Mouse (Mus musculus) T-cell, adult 2 months (primary cell): ENCODE data around the gene Rap1b.

Experiments used
- DNase-seq: peaks from one replicate; pipeline ENCODE4 v3.0.0; 2022; ENCODE audit warnings: low spot score

Gene Rap1b

DNA sequence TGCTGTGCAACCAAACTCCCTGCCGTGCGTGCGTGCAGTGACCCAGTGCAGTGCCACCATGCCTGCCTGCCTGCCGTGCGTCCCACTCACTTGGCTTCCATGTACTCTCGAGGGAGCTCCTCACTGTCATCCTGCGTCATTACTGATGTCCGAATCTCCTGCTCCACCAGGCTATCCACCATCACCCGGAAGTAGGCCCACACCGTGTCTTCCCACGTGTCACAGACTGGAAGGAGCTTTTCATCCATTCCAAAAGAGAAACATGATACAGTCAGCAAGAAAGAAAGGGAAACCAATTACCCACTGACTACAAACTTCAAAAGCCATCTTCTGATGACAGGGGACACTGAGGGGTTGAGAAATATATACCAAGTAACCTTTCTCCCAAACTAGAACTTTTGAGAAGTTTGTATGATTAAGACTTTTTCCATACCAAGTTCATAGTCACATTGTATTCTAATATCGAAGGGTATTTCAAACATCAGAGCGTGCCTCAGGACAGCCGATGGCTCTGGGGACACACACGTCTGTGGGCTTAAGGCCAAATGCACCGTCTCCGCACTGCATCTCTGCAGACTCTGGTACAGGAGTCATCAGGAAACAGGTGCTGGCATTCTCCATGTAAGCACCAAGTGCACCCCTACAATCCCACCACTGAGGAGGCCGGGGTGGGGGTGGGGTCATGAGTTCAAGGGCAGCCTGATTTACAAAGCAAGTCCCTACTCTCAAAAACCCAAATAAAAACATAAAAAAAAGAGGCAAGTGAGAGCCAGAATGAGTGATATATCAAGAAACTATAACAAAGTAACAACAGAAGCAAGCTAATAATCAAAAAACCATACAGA is 75.3 kb downstream of the Rap1b start:
- no peak for DNase-seq

DNA sequence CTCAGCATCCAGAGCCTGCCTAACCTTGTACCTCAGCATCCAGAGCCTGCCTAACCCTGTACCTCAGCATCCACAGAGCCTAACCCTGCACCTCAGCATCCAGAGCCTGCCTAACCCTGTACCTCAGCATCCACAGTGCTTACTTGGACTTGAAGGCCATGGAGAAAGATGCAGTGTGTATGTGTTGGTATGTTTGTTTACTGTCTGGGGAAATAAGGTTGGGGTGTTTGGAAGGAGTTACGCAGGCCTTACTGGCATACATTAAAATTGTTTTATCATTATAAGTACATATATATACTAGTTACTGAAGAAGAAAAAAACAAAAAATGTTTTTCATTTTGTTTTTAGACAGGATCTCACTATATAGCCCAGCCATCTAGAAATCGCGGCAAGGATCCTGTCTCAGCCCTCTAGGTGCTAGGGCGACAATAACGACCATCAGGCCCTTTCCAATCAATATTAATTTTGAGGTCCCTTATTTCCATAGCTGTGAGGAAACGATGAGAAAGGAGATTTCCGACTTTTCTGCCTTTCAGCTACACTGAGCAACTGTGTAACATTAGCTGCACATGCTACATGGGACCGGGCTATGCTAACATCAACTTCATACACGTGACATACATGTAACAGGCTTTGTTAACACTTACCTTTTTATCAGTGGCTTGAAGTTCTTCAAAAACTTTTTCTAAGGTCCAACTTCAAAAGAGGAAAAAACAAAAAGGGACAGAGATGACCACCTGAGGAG is 76.1 kb downstream of the Rap1b start:
- DNase-seq = no peak

DNA sequence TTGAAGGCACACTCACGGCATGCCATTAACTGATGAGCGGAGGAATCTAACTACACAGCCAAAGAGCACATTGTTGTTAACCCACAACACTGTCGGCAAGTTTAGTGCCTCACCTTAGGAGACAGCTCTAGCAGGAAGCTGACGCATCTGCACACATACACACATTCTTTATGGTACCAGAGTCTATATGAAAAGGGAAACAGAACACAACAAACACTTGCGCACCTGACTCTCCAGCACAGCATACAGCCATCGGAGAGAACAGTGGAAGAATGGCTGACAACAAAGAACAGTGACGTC is 77.7 kb downstream of the Rap1b start:
- DNase-seq = no peak

DNA sequence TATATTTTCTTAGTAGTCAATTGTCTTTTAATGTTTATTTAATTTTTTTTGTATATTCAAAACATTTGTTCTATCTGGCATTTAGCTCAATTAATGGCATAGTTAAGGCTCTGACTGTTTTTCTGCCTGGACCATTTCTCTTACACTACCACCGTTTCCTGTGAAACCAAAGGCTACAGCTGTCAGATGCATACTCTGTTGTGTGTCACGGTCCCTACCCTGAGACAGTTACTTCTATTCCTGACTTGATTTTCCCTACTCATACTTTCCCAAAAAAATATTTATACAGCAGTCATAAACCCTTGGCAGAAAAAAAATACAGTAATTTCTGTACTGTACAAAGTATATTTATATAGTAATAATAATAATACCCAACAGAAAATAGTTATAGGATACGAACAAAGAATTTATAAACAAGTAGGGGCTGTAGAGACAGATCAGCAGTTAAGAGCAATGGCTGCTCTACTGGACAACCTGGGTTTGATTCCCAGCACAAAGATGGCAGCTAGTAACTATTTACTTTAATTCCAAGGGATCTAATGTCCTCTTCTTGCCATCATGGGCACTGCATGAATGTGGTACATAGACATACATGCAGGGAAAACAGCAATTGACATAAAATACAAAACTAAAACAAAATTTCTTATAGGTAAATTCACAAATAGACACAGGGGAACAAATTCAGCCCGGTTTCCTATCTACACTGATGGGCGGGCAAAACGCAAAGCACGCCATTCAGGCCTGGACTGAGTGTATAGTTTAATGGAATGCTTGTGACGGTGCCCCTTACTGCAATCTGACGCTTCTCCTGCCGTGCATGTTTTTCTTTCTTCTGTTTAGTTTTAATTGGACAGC is 78.3 kb downstream of the Rap1b start:
- no peak for DNase-seq

DNA sequence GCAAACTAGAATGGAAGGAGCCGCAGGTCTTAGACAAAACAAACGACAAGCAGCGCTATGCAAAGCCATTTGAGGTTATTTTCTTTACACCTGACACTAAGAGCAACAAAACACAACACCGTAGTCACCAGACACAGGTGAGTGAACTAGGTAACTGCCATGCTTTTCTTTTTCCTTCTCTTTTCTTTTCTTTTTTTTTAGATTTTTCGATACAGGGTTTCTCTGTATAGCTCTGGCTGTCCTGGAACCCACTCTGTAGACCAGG is 79.0 kb downstream of the Rap1b start:
- no peak for DNase-seq

DNA sequence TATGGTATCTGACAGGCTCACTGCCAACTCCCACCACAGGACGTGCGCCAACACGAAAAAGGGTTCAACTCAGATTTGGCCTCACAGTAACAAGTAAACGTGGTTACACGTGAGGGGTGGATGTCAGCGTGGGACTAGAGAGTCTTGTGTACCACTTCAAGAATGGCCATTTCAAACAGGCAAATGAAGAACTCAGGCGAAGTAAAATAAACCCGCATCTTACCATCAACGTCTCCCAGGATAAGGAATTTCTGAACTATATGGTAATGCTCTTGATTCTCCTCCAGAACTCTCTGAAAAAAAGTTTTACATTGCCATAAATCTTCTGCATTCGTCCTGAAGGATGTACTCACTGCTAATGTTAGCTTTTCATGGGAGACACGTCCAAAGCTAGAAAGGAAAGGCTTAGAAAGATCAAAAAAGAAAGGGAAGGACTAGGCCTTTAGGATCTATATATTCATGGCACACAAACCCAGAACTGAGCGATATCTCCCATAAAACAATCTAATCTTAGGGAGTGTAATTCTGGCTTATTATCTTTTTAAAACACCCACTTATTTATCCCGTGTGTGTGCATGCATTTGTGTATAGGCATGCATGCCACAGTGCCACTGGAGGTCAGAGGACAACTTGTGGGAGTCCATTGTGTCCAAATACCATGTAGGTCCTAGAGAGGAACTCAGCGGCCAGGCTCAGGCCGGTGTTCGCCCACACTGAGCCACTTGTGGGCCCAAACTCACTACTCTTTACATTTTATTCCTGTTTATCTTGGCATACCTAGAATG is 79.5 kb downstream of the Rap1b start:
- no peak for DNase-seq

DNA sequence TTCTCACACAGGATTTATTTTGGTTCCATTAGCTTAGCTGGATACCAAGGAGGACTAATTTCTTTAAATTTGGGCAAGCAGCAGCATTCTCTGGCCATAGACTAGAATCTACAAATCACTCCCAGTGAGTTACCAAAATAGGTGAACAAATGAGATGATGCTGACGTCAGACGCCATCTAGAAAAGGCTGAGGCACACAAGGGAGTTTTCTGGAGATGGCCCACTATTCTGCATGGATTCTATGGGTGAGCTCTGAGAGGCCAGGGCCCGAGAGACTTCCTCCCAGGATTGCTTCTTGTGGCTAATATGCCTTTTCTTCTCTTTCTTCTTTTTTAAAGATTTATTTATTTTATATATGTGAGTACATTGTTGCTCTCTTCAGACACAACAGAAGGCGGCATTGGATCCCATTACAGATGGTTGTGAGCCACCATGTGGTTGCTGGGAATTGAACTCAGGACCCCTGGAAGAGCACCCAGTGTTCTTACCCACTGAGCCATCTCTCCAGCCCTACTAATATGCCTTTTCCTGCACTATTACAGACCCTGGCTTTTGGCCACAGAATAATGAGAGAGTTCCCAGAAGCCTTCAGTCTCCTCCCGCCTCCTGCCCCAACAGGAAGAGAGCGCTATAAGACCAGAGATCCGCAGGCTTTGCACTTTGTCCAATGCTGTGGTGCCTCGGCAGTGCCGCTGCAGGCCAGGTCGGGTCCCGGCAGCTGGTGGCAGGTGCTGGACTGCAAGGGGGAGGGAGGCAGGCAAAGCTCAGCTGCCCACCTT is 80.5 kb downstream of the Rap1b start:
- no peak for DNase-seq

DNA sequence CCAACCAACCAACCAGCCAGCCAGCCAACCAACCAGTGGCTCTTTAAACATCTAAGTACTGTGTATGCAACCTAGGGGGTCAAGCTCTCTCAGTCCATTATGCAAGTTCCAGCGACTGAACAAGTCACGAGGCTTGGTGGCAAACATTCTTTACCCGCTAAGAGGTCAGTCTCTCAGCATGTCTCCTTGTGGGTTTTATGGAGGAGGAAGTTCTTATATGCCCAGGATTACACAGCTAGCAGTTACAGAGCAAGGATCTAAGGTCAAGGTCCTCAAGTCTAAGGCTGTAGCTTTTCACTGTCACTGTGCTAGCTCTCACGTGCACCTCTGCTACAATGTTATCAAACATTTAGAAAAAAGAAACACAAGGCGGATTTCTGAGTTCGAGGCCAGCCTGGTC is 81.2 kb downstream of the Rap1b start:
- DNase-seq = no peak
